Mouse (Mus musculus) hindbrain, postnatal 0 days (tissue): Measurements from ENCODE around the gene Ttc30a2. TPM values are rescaled to one million over a fixed set of nuclear protein-coding genes. Genes with fewer than 3 reads are reported as not detected.
"Not testable (repeated sequence)": the region's sequence is repeated elsewhere in the genome, so short reads cannot be mapped to it uniquely, and the experiment has no call there.

ENCODE experiments used
- ATAC-seq: fragments of 200-750 bp; cut with Nextera tagmentation; 2 replicates; pipeline ENCODE4 v1.8.0; 2017; ENCODE audit warnings: mild to moderate bottlenecking, moderate TSS enrichment, moderate library complexity
- DNase-seq: peaks from one replicate; pipeline ENCODE4 v3.0.0-alpha.2; 2015; ENCODE audit warnings: low spot score
- H3K27ac ChIP-seq: fragments of 300-500 bp; sonication (generic); 2 replicates; pipeline ENCODE4 v1.5.1; 2014; ENCODE audit warnings: mild to moderate bottlenecking
- H3K27me3 ChIP-seq: fragments of 300-500 bp; sonication (generic); 2 replicates; pipeline ENCODE4 v1.6.1; 2014; ENCODE audit warnings: low read length, mixed read lengths; ENCODE audit not compliant: insufficient read depth
- H3K36me3 ChIP-seq: fragments of 300-500 bp; sonication (generic); 2 replicates; pipeline ENCODE4 v1.6.1; 2014; ENCODE audit warnings: low read length, mixed read lengths; ENCODE audit not compliant: insufficient read depth
- H3K4me1 ChIP-seq: fragments of 300-500 bp; sonication (generic); 2 replicates; pipeline ENCODE4 v1.6.1; 2014; ENCODE audit warnings: antibody characterized with exemption, low read length, mixed read lengths; ENCODE audit not compliant: insufficient read depth
- H3K4me2 ChIP-seq: fragments of 300-500 bp; sonication (generic); 2 replicates; pipeline ENCODE4 v1.6.1; 2014; ENCODE audit warnings: low read depth, mild to moderate bottlenecking, low read length, moderate library complexity, mixed read lengths
- H3K4me3 ChIP-seq: fragments of 300-500 bp; sonication (generic); 2 replicates; pipeline ENCODE4 v1.5.1; 2014; ENCODE audit warnings: low read length
- H3K9ac ChIP-seq: fragments of 300-500 bp; sonication (generic); replicated peaks from 2 replicates; pipeline ENCODE4 v1.6.1; 2014; ENCODE audit warnings: mild to moderate bottlenecking, low read length, moderate library complexity, mixed read lengths
- H3K9me3 ChIP-seq: fragments of 300-500 bp; sonication (generic); 2 replicates; pipeline ENCODE4 v1.6.1; 2016; ENCODE audit warnings: low read length, mixed read lengths
- CTCF ChIP-seq: IDR thresholded peaks from 2 replicates; pipeline ENCODE4 v1.5.1; 2016; ENCODE audit warnings: antibody characterized with exemption, control low read depth, low read depth
- whole genome bisulfite sequencing: fragments of 180-500 bp; shearing (Covaris S2); extraction: QIAGEN DNeasy Blood & Tissue Kit; methylation state at CpG from one replicate; pipeline ENCODE4 v1.1.7; 2014; 5-methylcytosine and 5-hydroxymethylcytosine counted together
- polyA plus RNA-seq: library from polyadenylated mRNA; unstranded; fragments of >200 nt; fragmentation: Nextera tagmentation; extraction: Ambion mirVana; gene quantifications from 2 replicates; pipeline ENCODE4 v1.2.1, GENCODE M21; 2015
- total RNA-seq: library from RNA; depleted of rRNA; stranded (reverse); fragments of >200 nt; gene quantifications from 2 replicates; pipeline ENCODE4 v1.2.3, GENCODE M21; 2014

Ttc30a2 gene
- total and polyA plus RNA-seq, 2 experiments from 2014 or later = 0.38 to 1.9 TPM

- 85% methylated on average over 5 of the region's 5 CpGs for WGBS
- Histone ChIP-seq H3K4me1 (no peaks in the 10 kb centered on the region), H3K4me3 (no peak overlapping the region), H3K27ac (no peak overlapping the region), H3K36me3 (no peaks in the 10 kb centered on the region), H3K27me3 (no peaks in the 10 kb centered on the region), H3K4me2 (no peak overlapping the region), H3K9me3 (no peaks in the 10 kb centered on the region), H3K9ac (no peak overlapping the region)
- DNase-seq = no peak
- ATAC-seq = no peak
- TF ChIP-seq CTCF = no peak
Measured at GRCm38 (mm10) chr2:75953320-75953719, 24.6 kb downstream of the Ttc30a2 start.

GRCm38 (mm10) chr2:75950685-75951084 lies 27.3 kb downstream of the Ttc30a2 start:
- Histone ChIP-seq H3K36me3 (no peaks in the 10 kb centered on the region), H3K4me3 (no peak overlapping the region), H3K4me2 (no peak overlapping the region), H3K9ac (no peak overlapping the region), H3K4me1 (no peaks in the 10 kb centered on the region), H3K27ac (no peak overlapping the region), H3K27me3 (no peaks in the 10 kb centered on the region), H3K9me3 (no peaks in the 10 kb centered on the region)
- ATAC-seq (no peak), DNase-seq (no peak)
- TF ChIP-seq CTCF = no peak
- WGBS = 88% methylated on average over 8 of the region's 8 CpGs

GRCm38 (mm10) chr2:75938117-75939063 lies 39.6 kb downstream of the Ttc30a2 start, which contains the start of gene Ttc30b:
Ttc30b (minus strand) TSS chr2:75938585.
- no peaks in the 10 kb centered on the region for H3K36me3 ChIP-seq
- no peaks in the 10 kb centered on the region for H3K4me1 ChIP-seq
- peak; percentile 92 for DNase-seq
- H3K9ac ChIP-seq = peak within 1 kb of the TSS; percentile 58
- 4% methylated on average over 33 of the region's 42 CpGs for WGBS
- H3K4me2 ChIP-seq = peak within 1 kb of the TSS; percentile 75
- H3K27ac ChIP-seq = peak within 1 kb of the TSS; percentile 86
- TF ChIP-seq CTCF = no peak
- H3K27me3 ChIP-seq = no peaks in the 10 kb centered on the region
- peak within 1 kb of the TSS; percentile 55 for H3K4me3 ChIP-seq
- peak; percentile 93 for ATAC-seq
- no peaks in the 10 kb centered on the region for H3K9me3 ChIP-seq

- peak overlapping the region; percentile 86; the same call in 1 of the 2 replicates for H3K27ac ChIP-seq
- not testable (repeated sequence) for H3K9me3 ChIP-seq, H3K4me1 ChIP-seq, H3K36me3 ChIP-seq, DNase-seq, H3K27me3 ChIP-seq
- peak overlapping the region; percentile 75 for H3K4me2 ChIP-seq
- WGBS = 60% methylated on average over 12 of the region's 17 CpGs
- ATAC-seq = peak; percentile 38
- H3K9ac ChIP-seq = peak overlapping the region; percentile 58; the same call in 1 of the 2 replicates
- H3K4me3 ChIP-seq = peak overlapping the region; percentile 55
Measured at GRCm38 (mm10) chr2:75937520-75938116, 40.4 kb downstream of the Ttc30a2 start.

- H3K27ac ChIP-seq, ATAC-seq, H3K27me3 ChIP-seq, H3K4me3 ChIP-seq, H3K4me1 ChIP-seq, DNase-seq, H3K4me2 ChIP-seq, H3K9ac ChIP-seq, H3K36me3 ChIP-seq, H3K9me3 ChIP-seq: not testable (repeated sequence)
- 95% methylated on average over 2 of the region's 2 CpGs for WGBS
Measured at GRCm38 (mm10) chr2:75936685-75937084, 41.3 kb downstream of the Ttc30a2 start.

- no peak for TF ChIP-seq CTCF
- Histone ChIP-seq H3K27me3 (no peaks in the 10 kb centered on the region), H3K9ac (no peak overlapping the region), H3K4me3 (no peak overlapping the region), H3K36me3 (no peaks in the 10 kb centered on the region; the same call in 1 of the 2 replicates), H3K4me2 (no peak overlapping the region), H3K27ac (0 out of 2 replicates have a peak overlapping the region, but pooled peaks have one; percentile 17), H3K4me1 (no peaks in the 10 kb centered on the region), H3K9me3 (no peaks in the 10 kb centered on the region)
- WGBS = 57% methylated on average over 7 of the region's 7 CpGs
- DNase-seq = no peak
- no peak for ATAC-seq
Measured at GRCm38 (mm10) chr2:75933541-75933940, 44.4 kb downstream of the Ttc30a2 start.
